Mouse (Mus musculus): Measurements from ENCODE around the gene Cxcl16. TPM values are rescaled to one million over a fixed set of nuclear protein-coding genes. Genes with fewer than 3 reads are reported as not detected.
"Not testable (repeated sequence)": the region's sequence is repeated elsewhere in the genome, so short reads cannot be mapped to it uniquely, and the experiment has no call there.

The Cxcl16 gene
- under 1 TPM; 0.69 to 0.71 TPM for total RNA-seq (2021)

DNA sequence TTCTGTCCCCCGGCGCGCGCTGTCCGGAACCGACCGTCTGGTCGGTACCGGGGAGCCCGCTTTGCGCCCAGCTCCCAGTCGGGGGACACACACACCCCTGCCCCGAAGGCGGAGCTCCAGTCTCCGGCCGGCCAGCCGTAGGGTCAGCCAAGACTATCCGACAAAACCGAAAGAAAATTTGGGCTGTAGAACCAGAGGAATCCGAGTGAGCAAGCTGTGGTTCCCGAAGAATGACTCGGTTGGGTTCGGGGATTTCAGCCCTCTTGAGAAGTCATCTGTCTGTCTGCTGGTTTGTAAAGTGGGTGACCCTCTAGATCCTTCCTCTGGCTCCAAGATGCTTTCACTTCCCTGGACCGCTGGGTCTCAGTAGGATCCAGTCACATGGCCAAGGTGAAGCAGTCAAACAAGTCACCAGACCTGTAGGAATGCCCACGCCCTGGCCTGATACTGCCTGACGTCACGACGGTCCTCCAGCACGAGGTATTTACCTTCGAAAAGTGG lies at the start of gene Cxcl16:
Gene Cxcl16 (minus strand): TSS at position 384 of the 501 bp plus-strand sequence.
- intact Hi-C loops (cut with DNase I): no loop called here
- DNase-seq (ENCODE audit: extremely low spot score in 1 of 2, low spot score in 2 of 2): peak in 1 of 2 experiments; percentile 54

- intact Hi-C loops (cut with DNase I): loop anchor here (5.0 kb wide), 2 partner anchors 75 to 90 kb away; partner anchors contain the start of gene Arrb2
- no peak for DNase-seq (ENCODE audit: extremely low spot score in 1 of 2, low spot score in 2 of 2)
Measured at GRCm38 (mm10) chr11:70506962-70507515, 47.3 kb upstream of the Cxcl16 start.

DNA sequence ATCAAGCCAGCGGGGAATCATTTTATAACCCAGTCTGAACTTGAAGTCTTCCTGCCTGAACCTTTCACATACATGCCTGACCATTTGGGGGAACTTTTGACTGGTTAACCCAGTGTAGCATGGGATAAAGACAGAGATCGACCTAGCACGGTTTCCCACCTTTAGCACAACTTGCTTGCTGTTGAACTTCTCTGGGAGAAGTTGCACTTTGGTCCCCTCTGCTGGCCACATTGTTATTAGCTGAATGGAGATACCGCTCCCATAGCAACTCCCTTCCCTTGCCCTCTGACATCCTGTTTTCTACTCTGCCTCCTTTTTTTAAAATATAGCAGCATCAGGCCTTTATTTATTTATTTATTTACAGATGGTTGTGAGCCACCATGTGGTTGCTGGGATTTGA lies 46.6 kb upstream of the Cxcl16 start:
- peak in 1 of 2 experiments; percentile 69 for DNase-seq (ENCODE audit: extremely low spot score in 1 of 2, low spot score in 2 of 2)
- intact Hi-C loops (cut with DNase I): loop anchor here (5.0 kb wide), 2 partner anchors 74 to 89 kb away; partner anchors contain the start of gene Arrb2

DNA sequence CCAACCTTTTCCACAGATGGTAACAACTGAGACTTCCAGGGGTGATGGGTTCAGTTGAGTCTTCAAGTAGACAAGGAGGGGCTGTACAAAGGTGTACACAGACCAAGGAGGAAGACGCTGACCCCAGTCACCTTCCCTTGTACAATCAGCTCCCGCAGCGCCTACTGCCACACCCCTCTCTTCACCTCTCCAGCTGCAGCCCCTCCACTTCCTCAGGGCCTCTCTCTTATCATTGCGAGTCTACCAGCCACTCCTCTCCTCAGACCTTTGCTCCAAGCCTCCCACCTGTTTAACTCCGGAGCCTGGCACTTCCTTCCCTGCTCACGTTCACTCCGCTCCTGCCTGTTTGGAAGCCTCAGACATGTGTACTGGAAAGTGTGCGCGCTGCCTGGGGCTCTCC lies 45.2 kb upstream of the Cxcl16 start, which contains the start of gene Tm4sf5:
Gene Tm4sf5 (plus strand): TSS at position 275 of the 400 bp plus-strand sequence.
- DNase-seq (ENCODE audit: extremely low spot score in 1 of 2, low spot score in 2 of 2): no peak
- intact Hi-C loops (cut with DNase I): loop anchor here (5.0 kb wide), 2 partner anchors 73 to 88 kb away; partner anchors contain the start of gene Arrb2

DNA sequence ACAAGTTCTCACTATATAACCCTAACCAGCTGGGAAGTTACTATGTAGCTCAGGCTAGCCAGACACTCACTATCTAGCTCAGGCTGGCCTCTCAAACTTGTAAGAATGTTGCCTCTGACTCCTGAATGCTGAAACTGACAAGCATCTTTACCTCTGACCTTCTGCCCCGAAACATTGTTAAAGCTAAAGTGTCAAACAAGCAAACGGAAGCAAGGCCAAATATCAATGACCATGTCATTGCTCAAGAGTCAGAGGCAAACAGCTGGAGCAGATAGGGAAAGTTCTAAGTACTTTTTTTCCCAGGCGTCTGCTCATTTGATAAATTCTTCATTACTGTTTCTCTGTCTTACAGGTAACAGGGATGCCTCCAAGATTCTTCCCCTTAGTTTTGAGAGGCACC lies 42.2 kb upstream of the Cxcl16 start:
- DNase-seq (ENCODE audit: extremely low spot score in 1 of 2, low spot score in 2 of 2): no peak
- intact Hi-C loops (cut with DNase I): loop anchor here (2.0 kb wide), 1 partner anchor 49 kb away; no protein-coding TSS in a partner anchor

GRCm38 (mm10) chr11:70500476-70500812 lies 40.7 kb upstream of the Cxcl16 start:
- DNase-seq (ENCODE audit: extremely low spot score in 1 of 2, low spot score in 2 of 2): no peak
- intact Hi-C loops (cut with DNase I): no loop called here

DNA sequence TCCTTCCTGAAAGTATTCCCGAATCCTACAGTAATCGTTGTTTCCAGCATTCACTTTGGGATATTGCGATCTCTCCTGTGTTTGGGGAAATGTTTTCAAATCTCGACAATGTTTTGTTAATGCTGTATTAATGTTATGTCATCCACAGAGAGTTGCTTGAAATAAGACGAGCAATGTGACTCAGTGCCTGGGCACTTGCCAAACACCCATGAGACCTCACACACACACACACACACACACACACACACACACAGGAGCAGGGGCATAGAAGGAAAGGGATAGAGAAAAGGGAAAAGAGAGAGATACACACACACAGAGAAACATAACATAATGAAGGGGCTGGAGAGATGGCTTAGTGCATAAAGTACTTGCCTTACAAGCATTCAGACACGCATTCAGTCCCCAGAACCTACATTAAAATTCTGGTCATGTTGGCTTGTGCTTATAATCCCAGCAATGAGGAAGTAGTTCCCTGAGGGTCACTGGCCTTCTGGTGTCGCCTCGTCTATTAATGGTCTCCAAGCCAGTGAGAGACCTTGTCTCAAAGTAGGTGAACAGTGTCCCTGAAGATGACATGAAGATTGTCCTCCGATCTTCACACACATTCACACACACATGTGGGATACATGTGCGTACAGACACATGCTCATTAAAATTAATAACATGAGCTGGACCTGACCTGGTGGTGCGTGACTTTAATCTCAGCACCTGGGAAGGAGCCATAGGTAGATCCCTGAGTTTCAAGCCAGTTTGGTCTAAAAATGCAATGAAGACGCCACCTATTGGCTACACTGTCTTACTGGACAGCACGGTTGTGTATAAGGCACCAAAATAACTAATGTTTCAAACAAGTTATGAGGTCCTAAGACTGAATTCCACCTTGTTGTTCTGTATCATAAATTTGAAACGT lies 40.0 kb upstream of the Cxcl16 start:
- DNase-seq (ENCODE audit: extremely low spot score in 1 of 2, low spot score in 2 of 2): no peak
- intact Hi-C loops (cut with DNase I): no loop called here

DNA sequence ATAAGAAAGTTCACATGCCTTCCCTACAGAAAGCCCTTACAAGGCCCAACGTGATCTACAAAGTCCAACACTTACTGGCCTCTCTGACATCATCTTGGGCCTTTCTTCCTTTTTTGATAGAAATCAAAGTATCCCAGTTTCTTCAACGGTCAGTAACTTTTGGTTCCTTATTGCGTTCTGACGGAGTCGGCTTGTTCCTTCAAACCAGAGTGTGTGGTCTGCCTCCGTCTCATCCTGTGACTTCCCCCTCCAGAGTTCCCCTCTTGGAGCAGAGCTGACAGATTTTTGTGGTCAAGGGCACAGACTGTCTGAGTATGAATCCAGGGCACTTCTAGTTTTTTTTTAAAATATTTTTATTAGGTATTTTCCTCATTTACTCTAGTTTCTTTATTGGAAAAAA lies 29.9 kb upstream of the Cxcl16 start:
- no peak for DNase-seq (ENCODE audit: extremely low spot score in 1 of 2, low spot score in 2 of 2)
- intact Hi-C loops (cut with DNase I): no loop called here

DNA sequence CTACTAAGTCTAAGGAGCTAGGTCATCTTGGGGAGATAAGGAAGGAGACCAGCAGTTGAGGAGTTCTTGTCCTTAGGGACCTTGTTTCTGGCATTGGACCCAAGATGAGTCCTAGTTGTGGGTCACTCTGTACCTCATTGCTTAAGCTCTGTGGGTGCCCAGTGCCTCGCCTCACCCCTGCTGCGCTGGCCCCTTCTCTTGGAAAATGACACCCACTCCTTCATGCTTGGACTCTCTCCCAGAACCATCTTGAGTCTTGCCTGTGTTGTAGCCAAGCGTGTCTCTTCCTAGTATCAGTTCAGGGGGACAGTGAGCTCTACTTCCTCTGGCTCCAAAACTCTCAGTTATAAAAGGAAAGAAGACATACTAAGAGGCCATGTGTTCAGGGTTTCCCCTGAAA lies 29.4 kb upstream of the Cxcl16 start:
- DNase-seq (ENCODE audit: extremely low spot score in 1 of 2, low spot score in 2 of 2): no peak
- intact Hi-C loops (cut with DNase I): no loop called here

GRCm38 (mm10) chr11:70487816-70488215 lies 28.0 kb upstream of the Cxcl16 start:
- DNase-seq (ENCODE audit: extremely low spot score in 1 of 2, low spot score in 2 of 2): no peak
- intact Hi-C loops (cut with DNase I): no loop called here

GRCm38 (mm10) chr11:70485498-70485897 lies 25.7 kb upstream of the Cxcl16 start:
- intact Hi-C loops (cut with DNase I): no loop called here
- DNase-seq (ENCODE audit: extremely low spot score in 1 of 2, low spot score in 2 of 2): no peak

GRCm38 (mm10) chr11:70474872-70475534 lies 15.2 kb upstream of the Cxcl16 start:
- DNase-seq (ENCODE audit: extremely low spot score in 1 of 2, low spot score in 2 of 2): no peak
- intact Hi-C loops (cut with DNase I): no loop called here

DNA sequence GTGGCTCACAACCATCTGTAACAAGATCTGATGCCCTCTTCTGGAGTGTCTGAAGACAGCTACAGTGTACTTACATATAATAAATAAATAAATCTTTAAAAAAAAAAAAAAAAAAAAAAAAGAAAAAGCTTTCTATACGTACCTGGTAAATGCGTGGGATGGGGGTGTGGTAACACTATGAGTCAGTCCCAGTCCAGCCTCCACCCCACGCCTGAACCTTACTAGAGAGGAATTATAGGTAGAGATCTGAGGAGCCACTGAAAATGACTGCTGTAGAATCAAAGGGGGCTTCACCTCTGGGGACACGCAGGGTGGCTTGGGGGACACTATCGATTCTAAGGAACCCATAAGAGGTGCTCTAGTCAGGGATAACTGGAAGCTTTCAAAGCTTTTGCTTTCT lies 13.5 kb upstream of the Cxcl16 start:
- DNase-seq (ENCODE audit: extremely low spot score in 1 of 2, low spot score in 2 of 2); intact Hi-C loops (cut with DNase I): not testable (repeated sequence)

DNA sequence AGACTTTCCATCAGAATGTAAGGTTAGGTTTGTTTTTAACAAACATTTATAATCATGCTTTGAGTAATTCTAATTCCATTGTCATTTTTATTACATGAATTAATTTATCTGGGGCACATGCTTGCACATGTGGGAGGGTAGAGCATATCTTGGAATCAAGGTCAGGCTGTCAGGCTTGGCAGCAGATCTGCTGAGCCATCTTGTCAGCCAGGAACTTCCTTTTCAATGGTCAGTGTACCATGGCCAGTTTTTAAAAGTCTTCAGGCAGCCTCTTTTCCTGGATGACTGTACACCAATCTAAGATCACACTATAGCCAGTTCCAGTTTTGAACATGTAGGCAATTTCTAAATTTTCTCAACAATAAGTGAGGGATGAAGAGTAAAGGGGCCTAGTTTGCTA lies 12.9 kb upstream of the Cxcl16 start:
- intact Hi-C loops (cut with DNase I): no loop called here

GRCm38 (mm10) chr11:70469764-70470163 lies 10.0 kb upstream of the Cxcl16 start:
- intact Hi-C loops (cut with DNase I): no loop called here
- no peak for DNase-seq (ENCODE audit: extremely low spot score in 1 of 2, low spot score in 2 of 2)

More for the DNA sequence above, 12.9 kb upstream of the Cxcl16 start:
- DNase-seq (ENCODE audit: extremely low spot score in 1 of 2, low spot score in 2 of 2): no peak

DNA sequence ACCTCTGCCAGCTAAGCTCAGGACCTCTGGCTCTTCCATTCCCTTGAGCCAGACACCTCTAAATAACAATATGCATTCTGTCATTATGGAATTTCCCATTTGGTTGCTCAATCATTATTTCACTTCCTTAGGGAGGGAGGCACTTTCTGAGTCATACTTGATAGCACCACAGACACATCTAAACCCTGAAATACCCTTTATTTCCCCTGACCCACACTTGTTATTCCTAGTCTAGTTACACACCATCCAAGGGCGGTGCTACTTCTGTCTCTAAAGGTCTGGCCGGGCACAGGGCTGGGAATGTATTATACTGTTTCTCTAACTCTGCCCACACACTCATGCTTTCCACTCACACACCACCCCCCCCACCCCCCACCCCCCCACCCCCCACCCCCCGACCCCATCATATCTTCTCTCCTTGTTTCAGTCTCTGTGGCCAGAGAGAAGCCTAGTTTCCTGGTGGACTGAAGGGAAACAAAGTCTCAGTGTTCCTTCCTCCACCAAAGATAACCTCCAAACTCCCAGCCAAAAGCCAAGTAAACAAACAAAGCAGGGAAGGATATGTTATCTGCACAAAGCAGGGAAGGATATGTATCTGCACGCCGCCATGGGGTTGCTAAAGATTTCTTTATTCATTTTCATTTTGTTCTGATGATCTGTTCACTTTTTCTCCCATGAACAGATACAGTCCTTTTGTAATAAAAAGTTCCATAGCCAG lies 8.3 kb upstream of the Cxcl16 start:
- DNase-seq (ENCODE audit: extremely low spot score in 1 of 2, low spot score in 2 of 2): no peak
- intact Hi-C loops (cut with DNase I): no loop called here

DNA sequence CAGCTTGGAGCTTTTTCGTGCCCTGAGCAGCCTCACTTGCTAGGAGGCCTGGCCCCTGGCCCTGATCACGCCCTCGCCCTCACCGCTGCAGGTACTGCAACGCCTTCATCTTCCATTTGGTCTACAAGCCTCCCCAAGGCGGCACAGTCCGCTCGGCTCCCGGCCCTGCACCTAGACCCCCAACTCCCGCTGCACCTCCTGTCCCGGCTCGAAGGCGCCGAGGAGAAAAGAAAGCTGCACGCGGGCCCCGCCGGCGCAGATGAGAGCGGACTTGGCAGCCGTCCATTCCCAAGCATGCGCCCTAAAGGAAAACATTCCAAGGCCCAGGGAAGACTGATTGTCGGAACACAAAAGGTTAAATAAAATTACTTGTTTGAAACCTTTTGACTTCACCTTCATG lies 6.0 kb upstream of the Cxcl16 start:
- intact Hi-C loops (cut with DNase I): no loop called here
- peak in 1 of 2 experiments; percentile 65 for DNase-seq (ENCODE audit: extremely low spot score in 1 of 2, low spot score in 2 of 2)

- intact Hi-C loops (cut with DNase I): no loop called here
- DNase-seq (ENCODE audit: extremely low spot score in 1 of 2, low spot score in 2 of 2): no peak
Measured at GRCm38 (mm10) chr11:70465211-70465610, 5.4 kb upstream of the Cxcl16 start.

DNA sequence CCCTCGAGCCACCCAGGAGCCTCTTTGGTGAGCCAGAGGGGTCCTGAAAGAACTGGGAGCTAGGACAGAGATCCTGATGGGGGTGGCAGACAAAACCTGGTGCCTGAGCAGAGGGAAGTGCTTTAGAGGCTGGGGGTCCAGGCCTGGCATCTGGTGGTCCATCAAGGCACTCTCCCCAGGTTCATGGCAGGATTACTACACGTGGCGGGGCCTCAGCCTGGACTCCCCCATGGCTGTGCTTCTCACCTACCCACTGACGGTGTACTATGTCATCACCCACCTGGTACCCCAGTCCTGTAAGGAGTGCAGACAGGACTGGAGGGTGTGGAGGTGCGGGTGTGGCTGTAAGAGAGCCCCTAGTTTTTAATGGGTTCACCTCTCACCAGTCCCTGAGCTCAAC lies 4.2 kb upstream of the Cxcl16 start:
- DNase-seq (ENCODE audit: extremely low spot score in 1 of 2, low spot score in 2 of 2): no peak
- intact Hi-C loops (cut with DNase I): no loop called here
